Mouse (Mus musculus): Measurements from ENCODE around the gene Dpm2.
A peak's percentile ranks its signal among the peaks of the same experiment; 100 is the strongest.

Dpm2 gene

GRCm38 (mm10) chr2:32546951-32547350, 23.7 kb upstream of the Dpm2 start:
- DNase-seq (ENCODE audit: low spot score in 2 of 2): no peak

GRCm38 (mm10) chr2:32547380-32547779, 23.3 kb upstream of the Dpm2 start:
- no peak for DNase-seq (ENCODE audit: low spot score in 2 of 2)

GRCm38 (mm10) chr2:32547964-32548739, 22.5 kb upstream of the Dpm2 start:
- no peak for DNase-seq (ENCODE audit: low spot score in 2 of 2)

- no peak for DNase-seq (ENCODE audit: low spot score in 2 of 2)
Measured at GRCm38 (mm10) chr2:32549171-32549570, 21.5 kb upstream of the Dpm2 start.

GRCm38 (mm10) chr2:32549764-32550163, 20.9 kb upstream of the Dpm2 start:
- DNase-seq (ENCODE audit: low spot score in 2 of 2): no peak

GRCm38 (mm10) chr2:32551236-32551635, 19.4 kb upstream of the Dpm2 start:
- no peak for DNase-seq (ENCODE audit: low spot score in 2 of 2)

- peak in 1 of 2 experiments; percentile 39 for DNase-seq (ENCODE audit: low spot score in 2 of 2)
Measured at GRCm38 (mm10) chr2:32553592-32554148, 17.0 kb upstream of the Dpm2 start.

GRCm38 (mm10) chr2:32555484-32555883, 15.2 kb upstream of the Dpm2 start:
- DNase-seq (ENCODE audit: low spot score in 2 of 2): no peak

GRCm38 (mm10) chr2:32556019-32556418, 14.6 kb upstream of the Dpm2 start:
- DNase-seq (ENCODE audit: low spot score in 2 of 2): no peak

GRCm38 (mm10) chr2:32559570-32559969, 11.1 kb upstream of the Dpm2 start:
- no peak for DNase-seq (ENCODE audit: low spot score in 2 of 2)

- DNase-seq (ENCODE audit: low spot score in 2 of 2): peak; percentile 57 to 63
Measured at GRCm38 (mm10) chr2:32566536-32567063, 4.1 kb upstream of the Dpm2 start.

GRCm38 (mm10) chr2:32568149-32568548, 2.5 kb upstream of the Dpm2 start:
- DNase-seq (ENCODE audit: low spot score in 2 of 2): no peak

- no peak for DNase-seq (ENCODE audit: low spot score in 2 of 2)
Measured at GRCm38 (mm10) chr2:32568941-32569340, 1.7 kb upstream of the Dpm2 start.

GRCm38 (mm10) chr2:32572196-32572595, 1.5 kb downstream of the Dpm2 start:
- DNase-seq (ENCODE audit: low spot score in 2 of 2): no peak

- DNase-seq (ENCODE audit: low spot score in 2 of 2): no peak
Measured at GRCm38 (mm10) chr2:32574497-32574896, 3.8 kb downstream of the Dpm2 start, which contains the start of gene Pip5kl1. TSS of gene Pip5kl1 (plus strand) at chr2:32574797.

- peak; percentile 67 to 73 for DNase-seq (ENCODE audit: low spot score in 2 of 2)
Measured at GRCm38 (mm10) chr2:32574901-32575585, 4.4 kb downstream of the Dpm2 start.

GRCm38 (mm10) chr2:32575586-32576160, 5.0 kb downstream of the Dpm2 start, which contains the start of gene 9430097D07Rik:
TSS of gene 9430097D07Rik (minus strand) at chr2:32575684.
- peak in 1 of 2 experiments; percentile 30 for DNase-seq (ENCODE audit: low spot score in 2 of 2)

GRCm38 (mm10) chr2:32576532-32576931, 5.9 kb downstream of the Dpm2 start:
- no peak for DNase-seq (ENCODE audit: low spot score in 2 of 2)

- no peak for DNase-seq (ENCODE audit: low spot score in 2 of 2)
Measured at GRCm38 (mm10) chr2:32578146-32579046, 7.7 kb downstream of the Dpm2 start.

- peak in 1 of 2 experiments; percentile 28 for DNase-seq (ENCODE audit: low spot score in 2 of 2)
Measured at GRCm38 (mm10) chr2:32581450-32582095, 10.9 kb downstream of the Dpm2 start.

Data from natural killer cell, adult 2 months (primary cell).